Mouse (Mus musculus) stomach, postnatal 0 days (tissue): ENCODE measurements at regions not wholly inside any gene's neighbourhood (a gene's known extent, or its start where the extent isn't known, plus 50 kb on each side); places are given as distances from the start of the nearest gene placed in this dataset.

ENCODE experiments used
- CTCF ChIP-seq: IDR thresholded peaks from 2 replicates; pipeline ENCODE4 v1.5.1; 2016; ENCODE audit warnings: antibody characterized with exemption, low read depth, mild to moderate bottlenecking, moderate library complexity
- EP300 ChIP-seq: optimal IDR thresholded peaks from 2 replicates; pipeline ENCODE3; 2016; ENCODE audit warnings: antibody characterized with exemption

DNA sequence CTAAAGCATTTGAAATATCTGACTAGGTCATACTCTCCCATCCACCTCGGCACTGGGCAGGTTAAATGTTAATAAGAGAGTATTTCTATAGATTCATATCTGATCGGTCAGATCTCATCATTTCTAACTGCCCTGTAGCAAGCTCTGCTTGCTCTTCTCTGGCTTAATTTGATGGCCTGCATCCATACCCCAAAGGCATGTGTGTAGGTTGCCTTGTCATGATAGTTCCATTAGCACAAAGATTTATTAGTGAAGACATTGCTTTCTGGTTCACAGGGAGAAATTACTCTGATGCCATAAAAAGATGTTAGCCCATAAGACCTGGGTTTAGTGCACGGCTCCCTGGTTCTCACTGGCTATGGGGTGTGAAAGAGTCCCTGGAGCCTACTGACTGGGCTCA lies 232.3 kb downstream of the Lpin1 start:
- TF ChIP-seq CTCF (no peak), EP300 (no peak)
